Mouse (Mus musculus) adrenal gland, postnatal 36 days (tissue): ENCODE data around the gene Dpf3. TPM values are rescaled to one million over a fixed set of nuclear protein-coding genes. Genes with fewer than 3 reads are reported as not detected.

Source experiments
- DNase-seq, 2 experiments: peaks; one replicate each; pipeline ENCODE4 v3.0.0; 2021; ENCODE audit warnings: mixed read lengths in 1 of 2
- total RNA-seq, 2 experiments: library from RNA; stranded (reverse); gene quantifications; 2 replicates each; pipeline ENCODE4 v1.2.3; 2021

Gene Dpf3
- total RNA-seq, 2 experiments from 2014 or later, result 10.9 to 12.6 TPM

- DNase-seq, result no peak
These were observed 276.2 kb downstream of the Dpf3 start for GRCm38 (mm10) chr12:83211146-83211822.

GRCm38 (mm10) chr12:83210735-83211134, 276.8 kb downstream of the Dpf3 start:
- DNase-seq, result no peak

- peak; percentile 10 to 48 for DNase-seq
These were observed 277.2 kb downstream of the Dpf3 start for GRCm38 (mm10) chr12:83210294-83210693.

GRCm38 (mm10) chr12:83209461-83209860, 278.1 kb downstream of the Dpf3 start:
- peak; percentile 44 to 63 for DNase-seq

GRCm38 (mm10) chr12:83208841-83209240, 278.7 kb downstream of the Dpf3 start:
- DNase-seq, result no peak

- no peak for DNase-seq
These were observed 279.5 kb downstream of the Dpf3 start for GRCm38 (mm10) chr12:83208011-83208410.

- no peak for DNase-seq
These were observed 280.0 kb downstream of the Dpf3 start for GRCm38 (mm10) chr12:83207481-83207880.

- DNase-seq, result no peak
These were observed 280.6 kb downstream of the Dpf3 start for GRCm38 (mm10) chr12:83206866-83207265.

- peak; percentile 19 to 52 for DNase-seq
These were observed 283.2 kb downstream of the Dpf3 start for GRCm38 (mm10) chr12:83204361-83204760.

GRCm38 (mm10) chr12:83201674-83202073, 285.8 kb downstream of the Dpf3 start:
- DNase-seq, result no peak

- DNase-seq, result no peak
These were observed 307.0 kb downstream of the Dpf3 start for GRCm38 (mm10) chr12:83180561-83180960.

- no peak for DNase-seq
These were observed 307.7 kb downstream of the Dpf3 start for GRCm38 (mm10) chr12:83179860-83180259.

GRCm38 (mm10) chr12:83178770-83179169, 308.7 kb downstream of the Dpf3 start:
- DNase-seq, result no peak

- DNase-seq, result no peak
These were observed 317.9 kb downstream of the Dpf3 start for GRCm38 (mm10) chr12:83169495-83170209.

- DNase-seq, result no peak
These were observed 319.2 kb downstream of the Dpf3 start for GRCm38 (mm10) chr12:83168310-83168709.

- DNase-seq, result no peak
These were observed 322.5 kb downstream of the Dpf3 start for GRCm38 (mm10) chr12:83165058-83165457.

Other genes with a start within 250 kb of the Dpf3 start
- 10 to 100 TPM; 43.5 to 46.8 TPM for gene Dcaf4, start 32.8 kb upstream of the Dpf3 start, total RNA-seq
- 10 to 100 TPM; 35.8 to 36.0 TPM for gene Zfyve1, start 109.5 kb upstream of the Dpf3 start, total RNA-seq
- gene Rbm25, start 143.5 kb upstream of the Dpf3 start, total RNA-seq, result 100 to 1,000 TPM in 1 of 2 experiments, 10 to 100 TPM in 1; 86.8 to 104 TPM
- 10 to 100 TPM; 63.6 to 72.3 TPM for gene Psen1, start 200.4 kb upstream of the Dpf3 start, total RNA-seq